Mouse (Mus musculus) liver, embryonic 15.5 days (tissue): ENCODE data around the gene Trim2. TPM values are rescaled to one million over a fixed set of nuclear protein-coding genes. Genes with fewer than 3 reads are reported as not detected.
A peak's percentile ranks its signal among the peaks of the same experiment; 100 is the strongest.

ENCODE experiments used
- ATAC-seq: fragments of 200-750 bp; cut with Nextera tagmentation; 2 replicates; pipeline ENCODE4 v1.8.0; 2017; ENCODE audit warnings: moderate number of reproducible peaks, mild to moderate bottlenecking, moderate library complexity; ENCODE audit not compliant: insufficient read depth
- H3K27ac ChIP-seq: fragments of 300-500 bp; sonication (generic); replicated peaks from 2 replicates; pipeline ENCODE4 v1.5.1; 2015; ENCODE audit warnings: mild to moderate bottlenecking, inconsistent platforms
- H3K27me3 ChIP-seq: fragments of 300-500 bp; sonication (generic); 2 replicates; pipeline ENCODE4 v1.6.1; 2015; ENCODE audit warnings: mild to moderate bottlenecking, inconsistent platforms
- H3K36me3 ChIP-seq: fragments of 300-500 bp; sonication (generic); replicated peaks from 2 replicates; pipeline ENCODE4 v1.6.1; 2015; ENCODE audit warnings: moderate library complexity, mild to moderate bottlenecking, inconsistent platforms
- H3K4me1 ChIP-seq: fragments of 300-500 bp; sonication (generic); replicated peaks from 2 replicates; pipeline ENCODE4 v1.6.1; 2015; ENCODE audit warnings: inconsistent platforms
- H3K4me2 ChIP-seq: fragments of 300-500 bp; sonication (generic); 2 replicates; pipeline ENCODE4 v1.6.1; 2015; ENCODE audit warnings: moderate library complexity, mild to moderate bottlenecking, inconsistent platforms
- H3K4me3 ChIP-seq: fragments of 300-500 bp; sonication (generic); replicated peaks from 2 replicates; pipeline ENCODE4 v1.5.1; 2015; ENCODE audit warnings: mild to moderate bottlenecking, inconsistent platforms
- H3K9ac ChIP-seq: fragments of 300-500 bp; sonication (generic); 2 replicates; pipeline ENCODE4 v1.6.1; 2015; ENCODE audit warnings: moderate library complexity, mild to moderate bottlenecking, inconsistent platforms
- H3K9me3 ChIP-seq: fragments of 300-500 bp; sonication (generic); replicated peaks from 2 replicates; pipeline ENCODE4 v1.6.1; 2016; ENCODE audit warnings: inconsistent platforms
- WGBS: fragments of 180-500 bp; shearing (Covaris S2); methylation state at CpG from one replicate; pipeline ENCODE4 v1.1.7; 2015; ENCODE audit warnings: mixed read lengths; ENCODE audit not compliant: insufficient replicate concordance; 5-methylcytosine and 5-hydroxymethylcytosine counted together
- polyA plus RNA-seq: library from polyadenylated mRNA; unstranded; fragments of >200 nt; fragmentation: Nextera tagmentation; extraction: Ambion mirVana; gene quantifications from 2 replicates; pipeline ENCODE4 v1.2.1, GENCODE M21; 2015

Trim2 gene
- polyA plus RNA-seq, 1 experiment from 2014 or later: 4.8 TPM

DNA sequence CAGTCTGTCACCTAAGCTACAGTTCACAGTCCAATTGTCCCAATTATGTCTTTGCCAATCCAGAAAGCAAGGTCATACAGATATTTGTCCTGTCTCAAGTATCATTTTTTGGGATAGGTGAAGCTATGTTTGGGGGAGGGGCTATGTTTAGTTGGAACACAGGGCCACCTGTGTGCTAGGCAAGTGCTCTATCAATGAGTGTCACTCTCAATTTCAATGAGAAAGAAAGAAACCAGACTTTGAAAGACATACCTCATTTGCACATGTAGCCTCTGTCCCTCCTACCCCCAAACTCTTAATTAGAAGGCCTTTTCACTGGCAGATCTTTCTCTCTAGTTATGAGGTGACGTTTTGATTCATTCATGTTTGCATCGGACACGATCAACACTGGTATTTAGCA lies 21.9 kb downstream of the Trim2 start:
- H3K27me3 ChIP-seq: no peaks in the 10 kb centered on the region; the same call in 1 of the 2 replicates

DNA sequence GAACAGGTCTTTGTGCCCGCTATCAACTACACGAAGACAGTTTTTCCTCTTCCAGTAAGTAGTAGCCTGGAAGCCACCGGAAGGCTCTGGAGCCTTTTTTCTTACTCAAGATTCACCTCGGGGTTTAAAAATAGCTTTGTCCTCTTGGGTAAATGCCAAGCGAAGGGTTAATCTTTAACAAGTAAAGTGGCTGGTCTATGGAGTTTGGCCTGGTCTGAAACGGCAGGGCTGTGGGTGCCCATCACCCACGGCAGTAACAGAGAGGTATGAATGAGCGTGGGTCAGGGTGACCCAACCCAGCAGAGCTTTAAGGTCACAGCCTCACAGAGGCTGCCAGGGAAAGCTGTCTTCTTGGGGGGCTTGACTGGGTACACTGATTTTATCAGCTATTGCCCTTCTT lies 23.2 kb downstream of the Trim2 start:
- Histone ChIP-seq H3K27me3 (no peaks in the 10 kb centered on the region; the same call in 1 of the 2 replicates), H3K4me1 (peaks cover 17% of the 10 kb centered on the region), H3K4me2 (no peak overlapping the region), H3K36me3 (no peaks in the 10 kb centered on the region), H3K9me3 (no peaks in the 10 kb centered on the region), H3K4me3 (peak overlapping the region; percentile 5; the same call in 1 of the 2 replicates), H3K9ac (no peak overlapping the region), H3K27ac (peak overlapping the region; percentile 45)
- ATAC-seq: peak; percentile 66
- WGBS: 50% methylated on average over 8 of the region's 8 CpGs

More for the DNA sequence above, 21.9 kb downstream of the Trim2 start:
- WGBS: 68% methylated on average over 3 of the region's 3 CpGs
- no peak overlapping the region for H3K9ac ChIP-seq
- H3K9me3 ChIP-seq: no peaks in the 10 kb centered on the region
- H3K4me2 ChIP-seq: no peak overlapping the region
- peaks cover 17% of the 10 kb centered on the region for H3K4me1 ChIP-seq
- no peak overlapping the region for H3K4me3 ChIP-seq
- H3K36me3 ChIP-seq: no peaks in the 10 kb centered on the region
- ATAC-seq: no peak
- no peak overlapping the region for H3K27ac ChIP-seq

DNA sequence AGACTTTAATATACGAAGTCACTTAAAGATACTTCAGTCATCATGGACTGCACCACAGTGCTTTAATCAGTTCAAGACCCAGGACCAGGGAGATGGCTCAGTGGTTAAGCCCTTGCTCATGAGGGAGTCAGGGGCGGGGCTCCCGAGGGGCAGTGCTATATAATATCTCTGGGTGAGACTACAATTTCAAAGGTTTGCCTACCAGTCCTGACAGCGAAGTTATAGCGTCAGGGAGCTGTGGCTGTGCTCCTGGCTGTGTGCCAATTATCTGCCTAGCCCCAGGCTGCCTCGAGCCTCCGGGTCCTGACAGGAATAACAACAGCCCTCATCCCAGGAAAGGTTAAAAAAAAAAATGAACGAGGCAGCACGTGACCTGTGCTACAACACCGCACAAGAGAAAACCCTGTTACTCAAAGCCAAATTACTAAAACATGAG lies 24.7 kb downstream of the Trim2 start:
- no peaks in the 10 kb centered on the region; the same call in 1 of the 2 replicates for H3K27me3 ChIP-seq
- no peak overlapping the region for H3K27ac ChIP-seq
- H3K4me1 ChIP-seq: peaks cover 17% of the 10 kb centered on the region
- H3K4me2 ChIP-seq: peak overlapping the region; percentile 27
- WGBS: 49% methylated on average over 10 of the region's 10 CpGs
- no peaks in the 10 kb centered on the region for H3K36me3 ChIP-seq
- no peak overlapping the region for H3K4me3 ChIP-seq
- no peak overlapping the region for H3K9ac ChIP-seq
- no peaks in the 10 kb centered on the region for H3K9me3 ChIP-seq
- no peak for ATAC-seq

DNA sequence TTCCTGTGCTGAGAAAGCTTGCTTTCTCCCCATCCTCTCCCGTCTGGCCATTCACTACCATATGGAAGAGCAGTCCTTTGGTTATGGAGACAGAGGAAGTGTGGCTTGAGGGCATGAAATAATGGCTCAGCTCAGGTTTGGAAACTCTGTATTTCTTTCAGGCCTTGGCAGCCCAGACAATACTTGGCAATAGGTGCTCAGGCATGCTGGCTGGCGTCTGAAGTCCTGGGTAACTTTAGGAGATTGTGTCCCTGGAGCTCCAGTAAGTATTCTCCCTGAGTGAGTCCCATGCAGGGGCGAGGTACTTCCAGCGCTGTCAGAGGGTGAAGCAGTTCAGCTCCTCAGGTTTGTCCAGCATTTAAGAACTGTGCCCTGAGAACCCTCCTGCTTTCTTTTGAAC lies 27.9 kb downstream of the Trim2 start:
- Histone ChIP-seq H3K36me3 (no peaks in the 10 kb centered on the region), H3K27me3 (no peaks in the 10 kb centered on the region), H3K4me3 (no peak overlapping the region), H3K9me3 (no peaks in the 10 kb centered on the region), H3K9ac (no peak overlapping the region), H3K27ac (no peak overlapping the region), H3K4me1 (peaks cover 8% of the 10 kb centered on the region; the same call in 1 of the 2 replicates), H3K4me2 (no peak overlapping the region)
- 72% methylated on average over 4 of the region's 4 CpGs for WGBS
- ATAC-seq: no peak

DNA sequence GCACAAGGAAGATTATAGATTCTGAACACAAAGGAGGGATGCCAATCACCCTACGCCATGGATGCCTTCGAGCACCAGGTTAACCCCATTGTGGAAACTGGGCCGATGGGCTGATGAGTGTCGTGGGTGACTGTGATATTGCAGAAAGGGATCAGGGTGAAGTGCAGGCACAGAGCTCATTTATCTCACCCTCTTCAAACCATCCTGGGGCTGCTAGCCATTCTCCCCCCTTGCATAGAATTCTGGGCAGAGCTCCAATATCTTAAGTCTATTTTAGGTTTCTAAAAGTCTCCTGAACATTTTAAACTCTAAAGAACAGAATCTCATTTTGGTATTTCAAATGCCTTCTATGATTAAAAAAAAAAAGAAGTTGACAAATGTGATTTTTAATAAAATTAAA lies 31.6 kb downstream of the Trim2 start:
- ATAC-seq: no peak
- no peaks in the 10 kb centered on the region for H3K36me3 ChIP-seq
- H3K4me3 ChIP-seq: no peak overlapping the region
- WGBS: 73% methylated on average over 4 of the region's 4 CpGs
- H3K27me3 ChIP-seq: no peaks in the 10 kb centered on the region
- no peaks in the 10 kb centered on the region for H3K9me3 ChIP-seq
- H3K27ac ChIP-seq: no peak overlapping the region
- H3K9ac ChIP-seq: no peak overlapping the region
- peaks cover 28% of the 10 kb centered on the region for H3K4me1 ChIP-seq
- no peak overlapping the region for H3K4me2 ChIP-seq

DNA sequence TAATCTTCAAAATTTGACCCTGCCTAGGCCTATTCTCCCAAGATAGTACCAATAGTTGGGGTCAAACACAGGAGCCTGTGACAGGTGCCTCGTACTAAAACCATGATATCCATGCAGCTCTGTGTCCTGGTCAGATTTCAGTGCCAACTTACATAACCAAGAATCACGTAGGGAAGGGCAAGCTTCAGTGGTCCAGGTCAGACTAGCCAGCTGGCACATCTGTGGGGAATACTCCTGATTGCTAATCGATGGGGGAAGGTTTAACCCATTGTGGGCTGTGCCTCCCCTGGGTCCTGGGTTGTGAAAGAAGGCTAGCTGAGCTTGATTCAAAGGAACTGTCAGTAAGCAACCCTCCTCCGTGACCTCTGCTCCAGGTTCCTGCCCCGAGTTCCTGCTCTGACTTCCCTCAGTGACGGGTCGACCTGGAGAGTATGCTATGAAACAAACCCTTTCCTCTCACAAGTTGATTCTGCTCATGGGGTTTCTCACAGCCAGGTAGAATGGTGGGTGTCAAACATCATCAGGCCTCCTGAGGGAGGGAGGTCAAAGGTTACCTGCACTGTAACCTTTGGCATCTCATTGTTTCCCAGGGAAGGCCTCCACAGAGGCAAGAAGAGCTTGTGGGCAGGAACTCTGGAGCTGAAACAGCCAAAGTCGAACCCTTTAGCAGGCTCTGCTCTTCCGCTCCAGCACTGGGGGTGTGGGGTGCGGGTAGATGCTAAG lies 34.2 kb downstream of the Trim2 start:
- Histone ChIP-seq H3K36me3 (no peaks in the 10 kb centered on the region), H3K4me1 (peaks cover 42% of the 10 kb centered on the region), H3K9ac (no peak overlapping the region), H3K9me3 (no peaks in the 10 kb centered on the region), H3K27me3 (0 out of 2 replicates have a peak, but pooled peaks cover 4% of the 10 kb centered on the region), H3K4me2 (no peak overlapping the region), H3K27ac (no peak overlapping the region), H3K4me3 (no peak overlapping the region)
- 65% methylated on average over 10 of the region's 10 CpGs for WGBS
- no peak for ATAC-seq

DNA sequence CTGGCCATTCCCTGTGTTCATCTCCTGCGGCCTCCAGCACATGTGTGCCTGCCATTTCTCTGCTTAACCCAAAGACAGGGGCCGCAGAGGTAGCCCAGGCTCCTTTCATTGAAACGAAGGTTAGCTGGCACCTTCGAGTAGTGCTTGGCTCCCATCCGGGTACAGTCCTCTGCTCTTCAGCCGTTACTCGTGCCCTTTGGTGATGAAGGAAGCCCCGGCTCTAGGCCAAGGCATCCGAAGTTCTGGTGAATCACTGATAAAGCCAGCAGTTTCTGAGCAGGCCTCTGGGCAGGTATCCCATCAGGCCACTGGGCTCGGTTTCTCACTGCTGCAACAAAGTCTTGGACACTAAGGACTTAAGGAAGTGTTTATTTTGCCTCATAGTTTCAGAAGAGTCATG lies 34.9 kb downstream of the Trim2 start:
- H3K36me3 ChIP-seq: no peaks in the 10 kb centered on the region
- H3K27me3 ChIP-seq: 0 out of 2 replicates have a peak, but pooled peaks cover 10% of the 10 kb centered on the region
- no peak for ATAC-seq
- no peak overlapping the region for H3K4me2 ChIP-seq
- H3K4me1 ChIP-seq: peaks cover 42% of the 10 kb centered on the region
- no peaks in the 10 kb centered on the region for H3K9me3 ChIP-seq
- H3K27ac ChIP-seq: peak overlapping the region; percentile 46; the same call in 1 of the 2 replicates
- no peak overlapping the region for H3K9ac ChIP-seq
- H3K4me3 ChIP-seq: no peak overlapping the region
- 60% methylated on average over 10 of the region's 10 CpGs for WGBS

DNA sequence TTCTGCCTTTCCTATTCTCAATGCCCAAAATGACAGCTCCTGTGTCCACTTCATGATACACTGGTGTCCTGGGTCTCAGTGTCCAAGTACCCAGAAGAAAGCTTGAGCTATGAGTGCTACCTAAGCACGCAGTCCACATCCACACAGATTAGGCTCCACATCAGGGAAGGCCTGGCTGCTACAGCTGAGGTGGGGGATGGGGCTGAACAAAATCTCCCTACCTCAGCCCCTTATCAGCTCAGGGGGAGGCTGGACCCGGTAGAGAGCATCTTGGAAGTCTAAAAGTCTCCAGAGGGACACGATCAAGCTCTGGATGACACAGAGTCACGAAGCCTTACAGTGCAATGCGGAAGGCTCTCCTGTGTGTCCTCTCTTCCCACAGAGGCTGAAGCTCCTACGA lies 35.6 kb downstream of the Trim2 start:
- H3K27ac ChIP-seq: peak overlapping the region; percentile 46; the same call in 1 of the 2 replicates
- peak; percentile 61 for ATAC-seq
- H3K36me3 ChIP-seq: no peaks in the 10 kb centered on the region
- no peak overlapping the region; the same call in 1 of the 2 replicates for H3K9ac ChIP-seq
- peaks cover 49% of the 10 kb centered on the region for H3K4me1 ChIP-seq
- H3K4me3 ChIP-seq: peak overlapping the region; percentile 60; the same call in 1 of the 2 replicates
- peak overlapping the region; percentile 70 for H3K4me2 ChIP-seq
- H3K27me3 ChIP-seq: 0 out of 2 replicates have a peak, but pooled peaks cover 10% of the 10 kb centered on the region
- no peaks in the 10 kb centered on the region for H3K9me3 ChIP-seq
- WGBS: 45% methylated on average over 6 of the region's 6 CpGs

DNA sequence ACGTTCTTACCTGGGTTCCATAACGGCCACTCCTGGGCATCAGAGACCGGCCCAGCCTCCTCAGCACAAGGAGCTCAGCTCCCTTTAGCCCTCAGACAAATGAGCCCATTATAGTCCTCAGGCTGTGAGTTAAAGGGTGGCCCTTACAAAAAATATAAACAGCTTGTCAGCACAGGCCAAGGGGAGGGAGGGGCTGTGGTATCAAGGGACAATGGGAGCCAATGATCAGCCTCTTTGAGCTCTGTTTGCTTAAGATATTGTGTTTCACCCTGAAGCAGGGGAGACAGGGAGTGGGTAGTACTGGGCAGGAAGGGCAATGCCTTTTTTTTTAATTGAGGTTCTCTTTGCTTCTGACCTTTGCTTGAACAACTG lies 36.1 kb downstream of the Trim2 start:
- Histone ChIP-seq H3K9ac (peak overlapping the region; percentile 45), H3K4me2 (peak overlapping the region; percentile 70), H3K36me3 (no peaks in the 10 kb centered on the region), H3K4me3 (peak overlapping the region; percentile 60), H3K4me1 (peaks cover 49% of the 10 kb centered on the region), H3K9me3 (no peaks in the 10 kb centered on the region), H3K27ac (peak overlapping the region; percentile 46), H3K27me3 (0 out of 2 replicates have a peak, but pooled peaks cover 10% of the 10 kb centered on the region)
- 13% methylated on average over 3 of the region's 3 CpGs for WGBS
- peak; percentile 86 for ATAC-seq

DNA sequence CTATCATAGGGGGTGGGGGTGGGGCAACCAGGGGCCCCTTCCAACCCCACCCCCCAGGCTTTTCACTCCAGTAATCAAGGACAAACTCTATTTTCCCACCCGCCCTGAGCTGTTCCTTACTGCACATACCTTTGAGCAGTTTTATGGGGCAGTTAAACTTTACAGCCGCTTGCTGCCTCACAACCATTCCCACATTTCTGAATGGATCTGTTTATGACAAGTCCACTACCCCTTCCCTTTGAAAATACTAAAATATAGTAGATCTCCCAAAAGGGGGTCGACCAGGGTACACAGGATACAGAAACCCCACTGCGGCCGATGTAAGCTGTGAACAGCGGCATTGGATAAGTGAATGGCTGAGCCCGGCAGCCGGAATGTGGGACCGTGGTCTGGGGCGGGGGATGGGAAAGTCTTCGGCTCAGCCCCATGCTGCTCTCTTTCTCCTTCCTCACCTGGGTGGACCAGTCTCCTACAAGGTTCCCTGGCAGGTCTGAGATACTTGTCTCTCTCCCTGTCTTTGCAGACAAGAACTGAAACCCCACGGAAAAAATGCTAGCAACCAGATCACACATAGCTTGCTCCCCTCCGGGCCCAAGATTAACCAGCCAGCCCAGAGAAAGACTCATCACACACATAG lies 36.6 kb downstream of the Trim2 start:
- H3K4me1 ChIP-seq: peaks cover 49% of the 10 kb centered on the region
- peak overlapping the region; percentile 30; the same call in 1 of the 2 replicates for H3K27ac ChIP-seq
- no peaks in the 10 kb centered on the region for H3K9me3 ChIP-seq
- 0 out of 2 replicates have a peak, but pooled peaks cover 10% of the 10 kb centered on the region for H3K27me3 ChIP-seq
- H3K9ac ChIP-seq: peak overlapping the region; percentile 45
- ATAC-seq: peak; percentile 26
- 23% methylated on average over 13 of the region's 13 CpGs for WGBS
- H3K4me3 ChIP-seq: peak overlapping the region; percentile 60
- peak overlapping the region; percentile 70 for H3K4me2 ChIP-seq
- no peaks in the 10 kb centered on the region for H3K36me3 ChIP-seq

DNA sequence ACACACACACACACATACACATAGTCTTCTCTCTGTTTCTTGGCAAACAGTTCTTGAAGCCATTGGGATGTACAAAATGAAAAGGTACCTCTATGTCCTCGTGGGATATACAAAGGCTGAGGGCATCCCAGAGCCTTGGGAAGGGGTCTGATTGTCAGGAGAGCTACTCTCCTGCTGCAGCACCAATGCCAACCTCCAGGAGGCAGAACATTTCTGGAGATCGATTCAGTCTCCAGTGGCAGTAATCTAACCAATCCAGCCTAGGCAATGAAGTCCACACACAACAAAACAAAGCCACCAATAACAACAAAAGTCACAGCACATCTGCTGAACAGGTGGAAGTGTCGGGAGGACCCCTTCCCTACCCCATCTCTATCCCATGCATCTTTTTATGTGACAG lies 38.2 kb downstream of the Trim2 start:
- H3K4me3 ChIP-seq: no peak overlapping the region
- H3K27ac ChIP-seq: no peak overlapping the region
- H3K4me1 ChIP-seq: peaks cover 49% of the 10 kb centered on the region
- no peak overlapping the region for H3K9ac ChIP-seq
- H3K9me3 ChIP-seq: no peaks in the 10 kb centered on the region
- 46% methylated on average over 3 of the region's 3 CpGs for WGBS
- no peaks in the 10 kb centered on the region for H3K36me3 ChIP-seq
- 0 out of 2 replicates have a peak, but pooled peaks cover 10% of the 10 kb centered on the region for H3K27me3 ChIP-seq
- no peak for ATAC-seq
- H3K4me2 ChIP-seq: peak overlapping the region; percentile 70; the same call in 1 of the 2 replicates
